Mouse (Mus musculus): ENCODE measurements around the gene Trp53bp1. TPM values are rescaled to one million over a fixed set of nuclear protein-coding genes. Genes with fewer than 3 reads are reported as not detected.

The Trp53bp1 gene
- polyA plus RNA-seq (2015; fragmentation: Nextera tagmentation; extraction: Ambion mirVana): 43.6 and 45.5 TPM in 2 replicates

DNA sequence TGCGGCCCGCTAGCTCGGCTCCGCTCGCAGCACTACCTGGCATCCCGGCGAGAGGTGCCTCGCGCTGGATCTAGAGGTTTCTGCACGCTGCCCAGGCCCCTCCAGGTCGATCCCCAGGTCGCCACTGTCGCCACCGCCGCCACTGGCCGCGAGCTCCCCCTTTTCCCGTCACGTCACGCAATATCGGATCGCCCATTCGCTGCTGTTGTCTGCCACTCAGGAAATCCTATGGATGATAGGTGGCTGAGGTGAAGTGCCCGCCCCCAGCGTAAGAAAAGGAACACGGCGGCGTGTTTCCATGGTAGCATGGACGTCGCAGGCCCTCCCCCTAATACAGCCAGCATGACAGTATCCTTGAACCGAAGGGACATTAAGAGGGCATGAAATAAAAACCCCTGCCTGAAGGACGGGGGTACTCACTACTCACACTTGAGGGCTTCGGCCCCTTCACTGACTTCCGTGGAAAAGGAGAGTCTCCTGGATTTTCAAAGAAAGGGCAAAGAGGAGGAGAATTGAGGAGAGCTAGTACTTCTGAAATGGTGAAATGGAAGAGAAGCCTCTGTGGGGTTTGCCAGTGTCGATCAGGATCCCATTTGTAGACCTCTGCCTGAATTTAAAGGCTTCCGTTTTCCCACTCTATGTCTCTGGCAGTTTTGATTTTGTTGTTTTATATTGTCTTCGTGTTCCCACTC lies at the start of gene Trp53bp1:
Gene Trp53bp1 (minus strand): TSS at position 172 of the 692 bp plus-strand sequence.
- H3K9ac ChIP-seq: peak within 1 kb of the TSS; percentile 87
- peak; percentile 99 for ATAC-seq (replicated peaks; ENCODE audit: insufficient number of reproducible peaks, insufficient read depth, low FRiP score, low read depth)
- H3K9me3 ChIP-seq (replicated peaks): no peaks in the 10 kb centered on the region
- peak within 1 kb of the TSS; percentile 80 for H3K27ac ChIP-seq
- WGBS: under 1% methylated on average over 37 of the region's 37 CpGs
- peaks cover 13% of the 10 kb centered on the region for H3K4me1 ChIP-seq (replicated peaks)
- peak within 1 kb of the TSS; percentile 93 for H3K4me3 ChIP-seq
- H3K4me2 ChIP-seq: peak within 1 kb of the TSS; percentile 66
- no peaks in the 10 kb centered on the region for H3K27me3 ChIP-seq
- peaks cover 17% of the 10 kb centered on the region; the same call in 1 of the 2 replicates for H3K36me3 ChIP-seq

DNA sequence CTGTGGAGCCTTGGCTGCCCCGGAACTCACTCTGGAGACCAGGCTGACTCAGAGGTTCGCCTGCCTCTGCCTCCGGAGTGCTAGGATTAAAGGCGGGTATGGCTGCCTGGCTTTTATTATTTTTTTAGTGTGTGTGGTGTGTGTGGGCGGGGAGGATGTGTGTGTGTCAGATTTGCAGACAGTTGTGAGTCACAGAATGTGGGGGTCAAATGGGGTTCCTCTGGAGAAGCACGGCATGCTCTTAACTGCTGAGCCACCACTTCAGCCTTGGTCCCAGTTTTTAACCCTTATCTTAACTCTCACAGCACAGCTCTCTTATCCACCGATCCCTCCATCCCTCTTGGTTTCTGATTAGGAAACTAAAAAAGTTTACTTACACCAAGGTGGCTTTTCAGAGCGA lies 45.1 kb upstream of the Trp53bp1 start:
- Histone ChIP-seq H3K27me3 (no peaks in the 10 kb centered on the region), H3K27ac (no peak overlapping the region), H3K9ac (no peak overlapping the region), H3K4me3 (no peak overlapping the region), H3K9me3 (replicated peaks) (no peaks in the 10 kb centered on the region), H3K36me3 (0 out of 2 replicates have a peak, but pooled peaks cover 3% of the 10 kb centered on the region), H3K4me2 (no peak overlapping the region), H3K4me1 (replicated peaks) (no peaks in the 10 kb centered on the region)
- ATAC-seq (replicated peaks; ENCODE audit: insufficient number of reproducible peaks, insufficient read depth, low FRiP score, low read depth): no peak
- WGBS: 50% methylated on average over 8 of the region's 8 CpGs

DNA sequence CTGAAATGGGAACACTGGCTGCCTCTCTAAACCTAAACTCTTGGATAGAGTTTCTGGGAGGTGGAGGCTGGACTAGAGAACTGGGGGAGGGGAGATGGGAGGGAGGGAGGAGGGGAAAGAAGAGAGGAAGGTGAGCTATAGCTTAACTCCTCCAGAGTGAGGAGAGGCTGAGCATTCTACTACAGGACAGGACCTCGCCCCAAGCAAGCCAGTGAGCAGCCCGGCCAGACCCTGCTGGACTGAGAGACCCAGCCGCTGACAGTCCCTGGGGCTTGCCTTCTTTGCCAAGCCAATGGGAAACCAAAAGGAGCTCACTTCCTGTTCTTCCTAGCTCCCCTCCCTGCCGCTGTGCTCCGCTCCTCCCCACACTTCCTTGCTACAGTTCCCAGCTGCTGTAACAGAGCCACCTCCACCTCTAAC lies 37.8 kb upstream of the Trp53bp1 start:
- peaks cover 7% of the 10 kb centered on the region; the same call in 1 of the 2 replicates for H3K4me1 ChIP-seq (replicated peaks)
- H3K27ac ChIP-seq: peak overlapping the region; percentile 47; the same call in 1 of the 2 replicates
- no peak for ATAC-seq (replicated peaks; ENCODE audit: insufficient number of reproducible peaks, insufficient read depth, low FRiP score, low read depth)
- WGBS: 27% methylated on average over 5 of the region's 5 CpGs
- H3K36me3 ChIP-seq: peaks cover 9% of the 10 kb centered on the region
- H3K9me3 ChIP-seq (replicated peaks): no peaks in the 10 kb centered on the region
- 0 out of 2 replicates have a peak, but pooled peaks cover 18% of the 10 kb centered on the region for H3K27me3 ChIP-seq
- peak overlapping the region; percentile 50 for H3K4me2 ChIP-seq
- H3K9ac ChIP-seq: no peak overlapping the region
- no peak overlapping the region for H3K4me3 ChIP-seq

DNA sequence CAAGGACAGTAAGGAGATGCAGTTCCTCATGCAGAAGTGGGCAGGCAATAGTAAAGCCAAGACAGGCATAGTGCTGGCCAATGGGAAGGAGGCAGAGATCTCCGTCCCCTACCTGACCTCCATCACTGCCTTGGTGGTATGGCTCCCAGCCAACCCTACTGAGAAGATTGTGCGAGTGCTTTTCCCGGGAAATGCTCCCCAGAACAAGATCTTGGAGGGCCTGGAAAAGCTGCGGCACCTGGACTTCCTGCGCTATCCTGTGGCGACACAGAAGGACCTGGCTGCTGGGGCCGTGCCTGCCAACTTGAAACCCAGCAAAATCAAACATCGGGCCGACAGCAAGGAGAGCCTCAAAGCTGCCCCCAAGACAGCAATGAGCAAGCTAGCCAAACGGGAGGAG lies 28.8 kb upstream of the Trp53bp1 start:
- ATAC-seq (replicated peaks; ENCODE audit: insufficient number of reproducible peaks, insufficient read depth, low FRiP score, low read depth): no peak
- H3K27me3 ChIP-seq: peaks cover 35% of the 10 kb centered on the region
- peaks cover 27% of the 10 kb centered on the region for H3K4me1 ChIP-seq (replicated peaks)
- H3K9ac ChIP-seq: no peak overlapping the region
- no peak overlapping the region for H3K4me3 ChIP-seq
- H3K9me3 ChIP-seq (replicated peaks): no peaks in the 10 kb centered on the region
- peaks cover 7% of the 10 kb centered on the region; the same call in 1 of the 2 replicates for H3K36me3 ChIP-seq
- no peak overlapping the region for H3K27ac ChIP-seq
- H3K4me2 ChIP-seq: no peak overlapping the region
- WGBS: 67% methylated on average over 10 of the region's 10 CpGs

DNA sequence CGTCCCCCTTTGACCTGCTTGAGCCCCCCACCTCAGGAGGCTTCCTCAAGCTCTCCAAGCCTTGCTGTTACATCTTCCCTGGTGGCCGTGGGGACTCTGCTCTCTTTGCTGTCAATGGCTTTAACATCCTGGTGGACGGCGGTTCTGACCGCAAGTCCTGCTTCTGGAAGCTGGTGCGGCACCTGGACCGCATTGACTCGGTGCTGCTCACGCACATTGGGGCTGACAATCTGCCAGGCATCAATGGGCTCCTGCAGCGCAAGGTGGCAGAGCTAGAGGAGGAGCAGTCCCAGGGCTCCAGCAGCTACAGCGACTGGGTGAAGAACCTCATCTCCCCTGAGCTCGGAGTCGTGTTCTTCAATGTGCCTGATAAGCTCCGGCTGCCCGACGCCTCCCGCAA lies 28.3 kb upstream of the Trp53bp1 start:
- WGBS: 76% methylated on average over 17 of the region's 17 CpGs
- H3K36me3 ChIP-seq: peaks cover 7% of the 10 kb centered on the region; the same call in 1 of the 2 replicates

DNA sequence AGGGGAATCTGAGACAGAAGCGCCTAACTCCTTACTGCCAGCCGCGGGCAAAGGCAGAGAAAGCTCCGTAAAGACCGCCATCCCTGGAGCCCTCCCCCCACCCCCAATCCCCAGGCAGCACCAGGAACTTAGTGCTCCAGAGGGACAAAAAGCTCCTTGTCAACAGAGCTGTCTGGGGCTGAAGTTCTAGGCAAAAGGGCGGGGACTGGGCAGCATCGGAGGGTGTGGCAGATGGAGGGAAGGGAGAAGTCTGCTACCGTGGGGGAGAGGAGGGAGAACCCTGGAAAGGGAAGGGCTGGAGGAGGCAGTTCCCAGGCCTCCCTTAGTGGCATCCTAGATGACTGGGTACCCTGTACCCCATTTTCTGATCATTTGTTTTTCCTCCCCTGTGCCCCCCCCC lies 26.9 kb upstream of the Trp53bp1 start:
- 14% methylated on average over 8 of the region's 8 CpGs for WGBS
- H3K4me3 ChIP-seq: no peak overlapping the region
- H3K36me3 ChIP-seq: peaks cover 7% of the 10 kb centered on the region; the same call in 1 of the 2 replicates
- H3K27ac ChIP-seq: no peak overlapping the region
- ATAC-seq (replicated peaks; ENCODE audit: insufficient number of reproducible peaks, insufficient read depth, low FRiP score, low read depth): no peak
- peaks cover 29% of the 10 kb centered on the region for H3K27me3 ChIP-seq
- peak overlapping the region; percentile 24; the same call in 1 of the 2 replicates for H3K4me2 ChIP-seq
- H3K9me3 ChIP-seq (replicated peaks): no peaks in the 10 kb centered on the region
- H3K9ac ChIP-seq: no peak overlapping the region
- peaks cover 44% of the 10 kb centered on the region for H3K4me1 ChIP-seq (replicated peaks)

More for the DNA sequence above, 28.3 kb upstream of the Trp53bp1 start:
- Histone ChIP-seq H3K4me3 (no peak overlapping the region), H3K9me3 (replicated peaks) (no peaks in the 10 kb centered on the region), H3K9ac (no peak overlapping the region), H3K27ac (no peak overlapping the region), H3K4me1 (replicated peaks) (peaks cover 33% of the 10 kb centered on the region), H3K4me2 (no peak overlapping the region), H3K27me3 (peaks cover 32% of the 10 kb centered on the region)
- ATAC-seq (replicated peaks; ENCODE audit: insufficient number of reproducible peaks, insufficient read depth, low FRiP score, low read depth): no peak

DNA sequence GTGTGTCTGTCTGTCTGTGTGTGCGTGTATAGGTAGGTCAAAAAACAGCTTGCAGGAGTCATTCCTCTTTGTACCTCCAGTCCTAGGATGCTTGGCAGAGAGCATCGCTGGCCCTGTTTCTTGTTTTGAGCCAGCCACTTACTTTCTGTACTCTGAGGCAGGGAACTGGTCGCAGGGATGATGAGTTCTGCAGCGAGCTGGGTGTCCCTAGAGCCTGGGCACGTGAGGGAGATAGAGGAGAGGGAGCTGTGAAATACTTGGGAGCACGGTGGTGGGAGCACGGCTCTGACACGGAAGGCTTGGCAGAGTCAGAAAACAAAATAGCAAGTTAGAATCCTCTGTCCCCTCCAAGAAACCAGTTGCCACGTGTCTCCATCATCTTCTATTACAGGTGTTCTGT lies 26.5 kb upstream of the Trp53bp1 start:
- Histone ChIP-seq H3K4me1 (replicated peaks) (peaks cover 44% of the 10 kb centered on the region), H3K4me2 (peak overlapping the region; percentile 24; the same call in 1 of the 2 replicates), H3K36me3 (peaks cover 7% of the 10 kb centered on the region; the same call in 1 of the 2 replicates), H3K9ac (no peak overlapping the region), H3K9me3 (replicated peaks) (no peaks in the 10 kb centered on the region), H3K27ac (no peak overlapping the region), H3K27me3 (peaks cover 29% of the 10 kb centered on the region), H3K4me3 (no peak overlapping the region)
- no peak for ATAC-seq (replicated peaks; ENCODE audit: insufficient number of reproducible peaks, insufficient read depth, low FRiP score, low read depth)
- WGBS: 13% methylated on average over 9 of the region's 9 CpGs

DNA sequence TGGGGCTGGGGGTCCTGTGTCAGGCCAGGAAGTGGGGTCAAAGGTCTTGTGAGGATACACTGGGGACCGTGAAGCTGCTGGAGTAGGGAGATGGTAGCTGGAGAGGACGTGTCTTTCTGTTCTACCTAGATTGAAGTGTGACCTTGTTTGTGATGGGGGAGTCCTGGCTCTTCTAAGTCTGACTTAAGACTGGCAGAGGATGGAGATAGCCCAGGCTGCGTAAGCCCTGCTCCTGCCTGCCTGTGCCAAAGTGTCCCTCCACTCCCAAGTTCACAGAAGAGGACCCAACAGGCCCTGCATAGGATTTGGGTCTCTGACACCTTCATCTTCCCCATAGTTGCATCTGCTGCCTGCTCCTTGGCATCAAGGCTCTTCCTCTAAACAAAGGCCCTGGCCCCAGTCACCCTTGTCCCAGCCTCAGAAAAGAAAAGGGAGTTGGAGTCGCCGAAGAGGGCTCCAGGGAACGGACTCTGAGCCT lies 25.6 kb upstream of the Trp53bp1 start:
- WGBS: 26% methylated on average over 6 of the region's 6 CpGs
- Histone ChIP-seq H3K4me1 (replicated peaks) (peaks cover 44% of the 10 kb centered on the region), H3K27me3 (peaks cover 33% of the 10 kb centered on the region), H3K9me3 (replicated peaks) (no peaks in the 10 kb centered on the region), H3K27ac (no peak overlapping the region), H3K36me3 (peaks cover 5% of the 10 kb centered on the region; the same call in 1 of the 2 replicates), H3K4me2 (peak overlapping the region; percentile 76), H3K4me3 (peak overlapping the region; percentile 60), H3K9ac (peak overlapping the region; percentile 69; the same call in 1 of the 2 replicates)
- ATAC-seq (replicated peaks; ENCODE audit: insufficient number of reproducible peaks, insufficient read depth, low FRiP score, low read depth): no peak

DNA sequence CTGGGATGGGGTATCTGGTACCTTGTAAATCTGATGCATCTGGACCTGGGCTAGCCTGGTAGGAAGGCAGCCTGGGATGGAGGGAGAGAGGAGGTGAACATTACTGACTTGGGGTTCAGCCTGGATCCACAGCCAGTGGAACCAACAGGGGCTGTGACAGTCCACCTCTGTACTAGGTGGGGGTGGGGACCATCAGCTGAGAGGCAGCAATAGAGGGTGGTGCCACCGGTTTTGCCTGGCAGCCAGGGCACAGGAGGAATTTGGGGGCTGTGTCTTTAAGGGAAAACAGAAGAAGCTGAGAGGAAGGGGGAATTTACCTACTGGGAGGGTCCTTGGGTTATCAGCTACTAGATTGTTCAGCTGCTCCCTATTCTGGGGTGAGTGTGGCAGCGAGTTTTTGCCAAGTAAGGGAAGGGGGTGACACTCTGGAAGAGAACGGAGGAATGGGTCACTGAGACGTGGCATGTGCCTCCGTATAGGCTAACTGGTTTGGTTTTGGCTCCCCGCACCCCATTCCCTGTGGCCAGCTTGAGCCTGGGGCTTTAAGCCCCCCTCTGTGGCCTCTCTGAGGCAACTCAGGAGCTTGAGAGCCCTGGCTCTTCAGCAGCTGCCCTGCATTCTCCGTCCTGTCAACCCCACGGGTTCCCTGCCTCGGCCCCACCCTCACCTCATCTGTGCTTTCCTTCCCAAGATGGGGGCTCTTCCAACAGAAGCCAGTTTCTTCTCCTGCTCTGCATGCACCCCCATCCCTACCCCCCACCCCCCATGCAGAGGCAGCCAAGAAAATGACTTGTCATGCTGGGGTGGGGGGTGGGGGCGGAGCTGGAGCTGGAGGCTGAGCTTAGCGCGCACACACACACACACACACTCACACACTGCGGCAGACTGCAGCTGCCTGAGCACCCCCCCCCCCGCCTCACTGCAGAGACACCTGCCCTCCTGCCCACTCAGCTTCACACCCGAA lies 24.7 kb upstream of the Trp53bp1 start:
- peak overlapping the region; percentile 60 for H3K4me3 ChIP-seq
- H3K4me1 ChIP-seq (replicated peaks): peaks cover 44% of the 10 kb centered on the region
- peaks cover 42% of the 10 kb centered on the region for H3K27me3 ChIP-seq
- peak; percentile 19; the same call in 1 of the 2 replicates for ATAC-seq (replicated peaks; ENCODE audit: insufficient number of reproducible peaks, insufficient read depth, low FRiP score, low read depth)
- peak overlapping the region; percentile 69 for H3K9ac ChIP-seq
- peak overlapping the region; percentile 76 for H3K4me2 ChIP-seq
- WGBS: under 1% methylated on average over 14 of the region's 15 CpGs
- no peaks in the 10 kb centered on the region for H3K9me3 ChIP-seq (replicated peaks)
- peaks cover 5% of the 10 kb centered on the region; the same call in 1 of the 2 replicates for H3K36me3 ChIP-seq
- peak overlapping the region; percentile 86 for H3K27ac ChIP-seq

DNA sequence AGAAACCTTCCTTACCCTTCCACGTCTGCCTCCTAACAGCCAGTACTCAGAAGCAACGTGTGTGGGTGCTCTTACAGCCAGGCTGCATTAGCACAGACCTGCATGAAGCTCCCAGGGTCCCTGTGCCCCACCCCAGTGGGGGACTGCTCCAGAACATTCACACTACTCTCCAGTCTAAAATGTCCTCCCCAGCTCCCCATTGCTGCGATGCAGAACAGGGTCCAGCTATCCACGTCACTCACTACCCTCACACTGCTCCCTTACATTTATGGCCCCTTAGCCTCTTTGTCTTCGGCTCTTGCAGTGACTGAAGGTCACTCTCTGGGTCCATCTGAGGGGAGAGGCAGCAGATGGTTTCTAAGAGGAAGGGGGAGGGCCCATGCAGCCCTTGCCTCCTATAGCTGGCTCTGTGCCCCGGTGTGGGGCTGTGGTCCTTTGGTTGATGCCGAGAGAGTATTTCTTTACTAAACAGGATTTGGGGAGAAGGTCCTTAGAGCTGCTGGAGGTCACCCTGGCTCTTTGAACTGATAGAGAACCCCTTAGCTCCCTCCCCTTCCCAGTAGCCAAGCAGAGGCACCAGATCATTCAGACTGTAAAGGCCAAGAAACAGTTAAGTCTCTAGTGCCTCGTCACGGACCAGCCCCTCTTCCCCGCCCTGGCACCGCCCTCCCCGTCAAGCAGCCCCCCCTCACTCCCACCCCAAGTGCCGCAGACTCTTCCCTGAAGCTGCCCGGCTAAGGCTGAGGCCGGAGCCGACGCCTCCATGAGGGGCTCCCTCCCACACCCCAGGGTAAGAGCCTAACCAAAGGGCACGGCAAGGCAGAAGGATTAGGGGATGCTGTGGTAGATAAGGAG lies 23.8 kb upstream of the Trp53bp1 start:
- Histone ChIP-seq H3K4me1 (replicated peaks) (peaks cover 46% of the 10 kb centered on the region), H3K9me3 (replicated peaks) (no peaks in the 10 kb centered on the region), H3K9ac (peak overlapping the region; percentile 69), H3K27me3 (peaks cover 45% of the 10 kb centered on the region), H3K4me2 (peak overlapping the region; percentile 76), H3K36me3 (no peaks in the 10 kb centered on the region; the same call in 1 of the 2 replicates), H3K27ac (peak overlapping the region; percentile 86), H3K4me3 (peak overlapping the region; percentile 60)
- ATAC-seq (replicated peaks; ENCODE audit: insufficient number of reproducible peaks, insufficient read depth, low FRiP score, low read depth): peak; percentile 61
- 4% methylated on average over 18 of the region's 18 CpGs for WGBS
